Mouse (Mus musculus): ENCODE data around the gene Olfr645.

Gene Olfr645

GRCm38 (mm10) chr7:104085365-104085764, at the start of gene Olfr645:
Olfr645 (minus strand) TSS chr7:104085465.
- 77% methylated on average over 1 of the region's 1 CpGs for WGBS

GRCm38 (mm10) chr7:104129726-104130125, 44.5 kb upstream of the Olfr645 start, which contains the start of gene Ubqln5:
Ubqln5 (minus strand) TSS chr7:104129826.
- 90% methylated on average over 5 of the region's 5 CpGs for WGBS

GRCm38 (mm10) chr7:104104757-104104972, 19.4 kb upstream of the Olfr645 start, which contains the start of gene Olfr646:
Olfr646 (plus strand) TSS chr7:104104873.

GRCm38 (mm10) chr7:104103913-104104756, 18.9 kb upstream of the Olfr645 start:
- WGBS: 63% methylated on average over 4 of the region's 4 CpGs

- WGBS: 76% methylated on average over 2 of the region's 2 CpGs
Measured at GRCm38 (mm10) chr7:104071769-104072168, 13.5 kb downstream of the Olfr645 start, which contains the start of gene Olfr644. Olfr644 (minus strand) TSS chr7:104071869.

GRCm38 (mm10) chr7:104061345-104061744, 23.9 kb downstream of the Olfr645 start, which contains the start of gene 4930516K23Rik:
4930516K23Rik (minus strand) TSS chr7:104061445.
- WGBS: 49% methylated on average over 2 of the region's 2 CpGs

GRCm38 (mm10) chr7:104059215-104059614, 26.1 kb downstream of the Olfr645 start:
- 85% methylated on average over 1 of the region's 1 CpGs for WGBS

GRCm38 (mm10) chr7:104052566-104052965, 32.7 kb downstream of the Olfr645 start, which contains the start of gene Olfr642:
Olfr642 (minus strand) TSS chr7:104052666.
- 66% methylated on average over 1 of the region's 1 CpGs for WGBS

- 92% methylated on average over 4 of the region's 4 CpGs for WGBS
Measured at GRCm38 (mm10) chr7:104050745-104051144, 34.5 kb downstream of the Olfr645 start.

GRCm38 (mm10) chr7:104035145-104035544, 50.1 kb downstream of the Olfr645 start, which contains the start of gene Olfr641:
Olfr641 (plus strand) TSS chr7:104035445.
- WGBS: 53% methylated on average over 1 of the region's 1 CpGs

Data from cerebral cortex, adult 2 months (tissue).